Mouse (Mus musculus): ENCODE results near the gene Opa3. TPM values are rescaled to one million over a fixed set of nuclear protein-coding genes. Genes with fewer than 3 reads are reported as not detected.
"Not testable (repeated sequence)": the region's sequence is repeated elsewhere in the genome, so short reads cannot be mapped to it uniquely, and the experiment has no call there.

Opa3 gene
- total RNA-seq, 2 experiments from 2014 or later = 42.7 to 46.8 TPM

- no peak for TF ChIP-seq CTCF (IDR thresholded peaks at IDR 0.05)
- H3K27ac ChIP-seq = peak within 1 kb of the TSS; percentile 72
- peak; percentile 84 to 85 for DNase-seq (ENCODE audit: extremely low spot score in 1 of 2, low spot score in 2 of 2)
- H3K4me3 ChIP-seq = peak within 1 kb of the TSS; percentile 98
- intact Hi-C loops (cut with DNase I) = no loop called here
Observed at GRCm38 (mm10) chr7:19271238-19272172, 43.4 kb downstream of the Opa3 start, which contains the start of gene Vasp. Vasp (minus strand) TSS chr7:19271817.

DNA sequence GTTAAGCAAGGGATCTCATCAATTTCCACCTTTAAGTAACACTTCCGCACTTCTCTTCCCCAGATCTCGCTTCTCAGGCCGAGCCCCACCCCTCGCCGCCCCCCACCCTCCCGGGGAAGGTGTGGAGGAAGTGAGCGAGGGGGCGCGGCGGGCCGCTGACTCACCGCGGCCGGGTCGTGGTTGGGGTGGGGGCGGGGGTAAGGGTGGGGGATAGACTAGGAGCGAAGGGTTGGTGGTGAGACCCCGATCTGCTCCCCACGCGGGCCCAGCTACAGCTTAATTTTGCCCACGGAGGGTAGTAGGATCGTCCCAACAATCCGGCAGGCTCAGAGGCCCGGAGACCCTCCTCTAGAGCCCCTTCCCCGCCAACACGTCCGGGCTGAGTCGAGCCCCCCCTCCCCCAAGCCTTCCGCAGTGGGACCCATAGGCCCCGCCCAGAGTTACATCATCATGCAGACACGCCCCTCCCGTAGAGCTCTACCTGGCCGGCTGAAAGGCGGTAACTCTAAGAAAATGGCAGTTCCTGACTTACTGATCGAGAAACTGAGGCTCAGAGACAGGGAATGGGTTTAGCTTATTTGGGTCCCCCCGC is 44.1 kb downstream of the Opa3 start:
- peak in 1 of 2 experiments; percentile 35 for DNase-seq (ENCODE audit: extremely low spot score in 1 of 2, low spot score in 2 of 2)
- intact Hi-C loops (cut with DNase I) = no loop called here
- Histone ChIP-seq H3K27ac (peak overlapping the region; percentile 72), H3K4me3 (peak overlapping the region; percentile 98)
- TF ChIP-seq CTCF (IDR thresholded peaks at IDR 0.05) = no peak

GRCm38 (mm10) chr7:19276253-19276652 is 48.1 kb downstream of the Opa3 start:
- intact Hi-C loops (cut with DNase I) = loop anchor here (2.0 kb wide), 1 partner anchor 37 kb away; no protein-coding TSS in a partner anchor
- Histone ChIP-seq H3K27ac (no peak overlapping the region), H3K4me3 (no peak overlapping the region)
- no peak for DNase-seq (ENCODE audit: extremely low spot score in 1 of 2, low spot score in 2 of 2)
- peak; percentile 29 for TF ChIP-seq CTCF (IDR thresholded peaks at IDR 0.05)

- intact Hi-C loops (cut with DNase I) = no loop called here
Observed at GRCm38 (mm10) chr7:19279052-19279451, 50.9 kb downstream of the Opa3 start.

DNA sequence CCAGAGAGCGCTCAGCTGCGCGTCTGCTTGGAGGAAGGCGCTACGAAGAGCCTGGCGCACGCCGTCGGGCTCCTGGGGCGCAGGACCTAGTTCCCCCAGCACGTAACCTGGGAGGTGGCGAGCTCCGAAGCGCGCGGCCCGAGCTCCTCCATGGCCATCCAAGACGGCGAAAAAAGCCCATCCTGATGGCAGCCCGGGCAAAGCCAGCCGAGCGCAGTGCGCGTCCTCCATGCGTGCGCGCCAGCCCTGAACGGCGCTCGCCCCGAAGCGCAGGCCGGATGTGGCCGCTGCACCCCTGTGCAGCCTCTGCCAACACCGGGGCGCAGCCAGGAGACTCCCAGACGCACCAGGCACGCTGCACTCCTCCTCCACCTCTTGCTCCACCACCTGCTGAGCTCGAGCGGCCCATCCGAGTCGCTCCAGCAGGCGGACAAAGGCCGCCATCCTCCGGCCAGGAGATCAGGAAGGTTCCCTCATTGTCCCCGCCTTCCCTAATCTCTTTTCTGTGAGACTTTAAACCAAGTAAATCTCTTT is 51.5 kb downstream of the Opa3 start, which contains the start of gene Ppm1n:
Gene Ppm1n, minus strand, starts transcription at position 484 of the 534 bp plus-strand sequence.
- intact Hi-C loops (cut with DNase I) = no loop called here
- Histone ChIP-seq H3K27ac (no peak within 1 kb of the TSS), H3K4me3 (peak within 1 kb of the TSS; percentile 28; the same call in 1 of the 2 replicates)
- no peak; the same call in 1 of the 2 replicates for TF ChIP-seq CTCF (IDR thresholded peaks at IDR 0.05)
- no peak for DNase-seq (ENCODE audit: extremely low spot score in 1 of 2, low spot score in 2 of 2)

More at GRCm38 (mm10) chr7:19279052-19279451, 50.9 kb downstream of the Opa3 start:
- TF ChIP-seq CTCF (IDR thresholded peaks at IDR 0.05) = no peak
- no peak for DNase-seq (ENCODE audit: extremely low spot score in 1 of 2, low spot score in 2 of 2)
- no peak overlapping the region for H3K27ac ChIP-seq
- no peak overlapping the region for H3K4me3 ChIP-seq

DNA sequence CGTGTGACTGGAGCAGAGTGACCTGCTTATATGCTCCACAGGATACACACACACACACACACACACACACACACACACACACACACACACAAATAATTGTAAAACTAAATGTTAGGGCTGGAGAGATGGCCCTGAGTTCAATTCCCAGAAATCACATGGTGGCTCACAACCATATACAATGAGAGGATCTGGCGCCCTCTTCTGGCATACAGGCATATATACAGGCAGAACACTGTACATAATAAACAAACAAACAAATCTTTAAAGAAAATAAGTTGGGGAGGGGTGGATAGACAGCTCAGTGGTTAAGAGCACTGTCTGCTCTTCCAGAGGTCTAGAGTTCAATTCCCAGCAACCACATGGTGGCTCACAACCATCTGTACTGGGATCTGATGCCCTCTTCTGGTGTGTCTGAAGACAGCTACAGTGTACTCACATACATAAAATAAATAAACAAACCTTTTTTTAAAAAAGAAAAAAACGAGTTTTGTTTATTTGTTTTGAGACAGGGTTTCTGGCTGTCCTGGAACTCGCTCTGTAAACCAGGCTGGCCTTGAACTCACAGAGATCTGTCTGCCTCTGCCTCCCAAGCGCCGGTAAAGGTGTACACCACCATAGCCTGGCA is 53.7 kb downstream of the Opa3 start:
- DNase-seq (ENCODE audit: extremely low spot score in 1 of 2, low spot score in 2 of 2); intact Hi-C loops (cut with DNase I); H3K27ac ChIP-seq: not testable (repeated sequence)
- H3K4me3 ChIP-seq = peak overlapping the region; percentile 85
- TF ChIP-seq CTCF (IDR thresholded peaks at IDR 0.05) = peak; percentile 55

DNA sequence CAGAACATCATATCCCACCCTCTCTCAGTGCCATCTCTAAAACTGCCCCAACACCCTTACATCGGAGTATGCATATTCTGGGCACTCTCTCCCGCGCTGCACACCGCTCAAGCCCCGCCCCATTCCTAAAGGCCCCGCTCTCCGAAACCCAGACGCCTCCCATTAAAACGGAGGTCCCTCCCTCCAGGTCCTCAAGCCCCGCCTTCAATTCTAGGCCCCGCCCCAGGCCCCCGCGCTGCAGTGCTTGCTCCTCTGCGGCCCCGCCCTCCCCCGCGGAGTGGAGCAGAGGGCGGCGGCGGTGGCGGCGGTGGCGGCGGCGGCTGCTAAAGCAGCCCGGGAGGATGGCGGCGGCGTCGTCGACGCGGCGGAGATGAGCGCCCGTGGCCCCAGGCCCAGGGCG is 54.3 kb downstream of the Opa3 start, which contains the start of gene Rtn2:
Gene Rtn2, plus strand, starts transcription at position 240 of the 400 bp plus-strand sequence.
- TF ChIP-seq CTCF (IDR thresholded peaks at IDR 0.05) = no peak
- peak within 1 kb of the TSS; percentile 90 for H3K27ac ChIP-seq
- intact Hi-C loops (cut with DNase I) = no loop called here
- peak; percentile 83 to 85 for DNase-seq (ENCODE audit: extremely low spot score in 1 of 2, low spot score in 2 of 2)
- H3K4me3 ChIP-seq = peak within 1 kb of the TSS; percentile 85

GRCm38 (mm10) chr7:19282791-19283405 is 54.8 kb downstream of the Opa3 start:
- peak overlapping the region; percentile 90 for H3K27ac ChIP-seq
- TF ChIP-seq CTCF (IDR thresholded peaks at IDR 0.05) = no peak
- peak in 1 of 2 experiments; percentile 49 for DNase-seq (ENCODE audit: extremely low spot score in 1 of 2, low spot score in 2 of 2)
- H3K4me3 ChIP-seq = peak overlapping the region; percentile 85
- intact Hi-C loops (cut with DNase I) = no loop called here

- TF ChIP-seq CTCF (IDR thresholded peaks at IDR 0.05) = no peak
- no peak for DNase-seq (ENCODE audit: extremely low spot score in 1 of 2, low spot score in 2 of 2)
- intact Hi-C loops (cut with DNase I) = no loop called here
- Histone ChIP-seq H3K27ac (peak overlapping the region; percentile 90; the same call in 1 of the 2 replicates), H3K4me3 (peak overlapping the region; percentile 85)
Observed at GRCm38 (mm10) chr7:19283406-19283804, 55.3 kb downstream of the Opa3 start.

GRCm38 (mm10) chr7:19284763-19285162 is 56.6 kb downstream of the Opa3 start:
- TF ChIP-seq CTCF (IDR thresholded peaks at IDR 0.05) = peak; percentile 83
- DNase-seq (ENCODE audit: extremely low spot score in 1 of 2, low spot score in 2 of 2) = peak in 1 of 2 experiments; percentile 64
- Histone ChIP-seq H3K27ac (no peak overlapping the region), H3K4me3 (no peak overlapping the region)
- intact Hi-C loops (cut with DNase I) = no loop called here

Measured in left cerebral cortex, adult 2 months (tissue).